Mouse (Mus musculus): Measurements from ENCODE around the gene Dnm3.

DNA sequence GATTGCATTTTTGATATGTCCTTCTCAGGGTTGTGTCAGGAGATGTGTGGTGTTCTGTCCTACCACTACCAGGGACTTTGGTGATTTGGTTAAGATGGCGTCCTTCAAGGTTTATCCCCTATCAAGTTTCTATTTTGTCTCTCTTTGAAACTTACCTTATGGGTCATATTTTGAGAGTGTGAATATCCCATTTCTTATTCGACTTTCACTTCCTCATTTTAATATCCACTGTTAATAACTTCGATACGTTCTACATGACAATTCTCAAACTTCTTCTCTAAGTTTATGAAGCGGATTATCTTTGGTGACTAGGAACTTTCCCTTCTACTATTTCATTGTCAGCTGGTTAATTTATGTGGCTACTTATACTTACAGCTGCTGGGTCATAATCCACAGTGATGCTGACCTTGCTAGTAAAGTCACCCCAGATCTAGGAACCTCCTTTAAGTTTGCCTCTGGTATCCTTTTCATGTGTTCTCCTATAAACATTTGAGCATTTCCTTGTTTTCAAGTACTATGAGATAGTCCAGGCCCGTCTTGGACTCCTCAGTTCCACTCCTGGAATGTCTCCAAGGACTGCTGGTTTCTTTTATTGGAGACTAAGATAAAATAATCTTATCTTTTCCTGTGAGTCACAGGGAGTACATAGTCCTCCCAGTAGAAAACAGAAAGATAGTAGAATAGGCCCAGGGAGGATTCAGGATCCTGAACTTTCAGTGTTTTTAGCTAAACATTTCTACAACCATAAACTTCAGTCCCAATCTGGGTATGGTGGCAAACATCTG, 437.2 kb downstream of the Dnm3 start:
- no peak for TF ChIP-seq POLR2A (IDR thresholded peaks at IDR 0.05; ENCODE audit: insufficient read depth, low read length)
- TF ChIP-seq CTCF (IDR thresholded peaks at IDR 0.05; ENCODE audit: low read depth, low read length) = no peak
